Mouse (Mus musculus): ENCODE results near the gene Vamp1. TPM values are rescaled to one million over a fixed set of nuclear protein-coding genes. Genes with fewer than 3 reads are reported as not detected.

Gene Vamp1
- polyA plus RNA-seq, 1 experiment from 2014 or later: 3.3 TPM

DNA sequence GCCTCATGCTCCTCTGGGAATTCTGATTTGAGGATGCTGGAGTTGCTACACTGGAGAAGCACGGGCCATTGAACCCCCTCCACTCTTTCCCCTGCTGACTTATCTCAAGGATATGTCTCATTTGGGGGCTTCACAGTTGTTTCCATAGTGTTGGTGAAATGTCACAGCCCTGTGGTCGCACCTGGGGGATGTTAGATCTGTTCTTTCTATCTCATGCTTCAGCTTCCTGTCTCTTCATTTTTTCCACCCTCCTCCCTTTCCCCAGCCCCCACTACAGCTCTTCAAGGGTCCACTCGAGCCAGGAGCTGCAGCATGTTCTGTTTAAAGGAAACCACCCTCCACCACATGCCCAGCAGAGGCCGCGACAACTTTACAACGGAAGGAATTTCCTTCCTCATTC lies 23.0 kb downstream of the Vamp1 start:
- ATAC-seq (ENCODE audit: low FRiP score, low TSS enrichment) (no peak), DNase-seq (ENCODE audit: low spot score) (no peak)
- Histone ChIP-seq H3K27me3 (ENCODE audit: control insufficient read depth, insufficient read depth, low read length) (no peaks in the 10 kb centered on the region), H3K4me2 (replicated peaks; ENCODE audit: low read depth) (no peak overlapping the region), H3K4me3 (ENCODE audit: low read depth, low read length) (no peak overlapping the region), H3K9ac (ENCODE audit: low read length) (no peak overlapping the region), H3K36me3 (ENCODE audit: control insufficient read depth, insufficient read depth, low read length) (no peaks in the 10 kb centered on the region), H3K4me1 (replicated peaks; ENCODE audit: control insufficient read depth, insufficient read depth) (no peaks in the 10 kb centered on the region), H3K27ac (replicated peaks) (no peak overlapping the region), H3K9me3 (ENCODE audit: control insufficient read depth, low read length) (no peaks in the 10 kb centered on the region)
- no peak for TF ChIP-seq EP300 (optimal IDR thresholded peaks at IDR 0.05)
- TF ChIP-seq CTCF (IDR thresholded peaks at IDR 0.05; ENCODE audit: low read depth): no peak
- 56% methylated on average over 6 of the region's 6 CpGs for WGBS

GRCm38 (mm10) chr6:125239547-125239946 lies 24.2 kb downstream of the Vamp1 start:
- H3K27me3 ChIP-seq (ENCODE audit: control insufficient read depth, insufficient read depth, low read length): no peaks in the 10 kb centered on the region
- H3K4me2 ChIP-seq (replicated peaks; ENCODE audit: low read depth): no peak overlapping the region
- H3K4me1 ChIP-seq (replicated peaks; ENCODE audit: control insufficient read depth, insufficient read depth): no peaks in the 10 kb centered on the region
- H3K9me3 ChIP-seq (ENCODE audit: control insufficient read depth, low read length): no peaks in the 10 kb centered on the region
- no peaks in the 10 kb centered on the region for H3K36me3 ChIP-seq (ENCODE audit: control insufficient read depth, insufficient read depth, low read length)
- no peak overlapping the region for H3K4me3 ChIP-seq (ENCODE audit: low read depth, low read length)
- WGBS: 95% methylated on average over 5 of the region's 5 CpGs
- no peak overlapping the region for H3K27ac ChIP-seq (replicated peaks)
- DNase-seq (ENCODE audit: low spot score) (no peak), ATAC-seq (ENCODE audit: low FRiP score, low TSS enrichment) (no peak)
- H3K9ac ChIP-seq (ENCODE audit: low read length): no peak overlapping the region
- no peak for TF ChIP-seq EP300 (optimal IDR thresholded peaks at IDR 0.05)
- TF ChIP-seq CTCF (IDR thresholded peaks at IDR 0.05; ENCODE audit: low read depth): no peak

DNA sequence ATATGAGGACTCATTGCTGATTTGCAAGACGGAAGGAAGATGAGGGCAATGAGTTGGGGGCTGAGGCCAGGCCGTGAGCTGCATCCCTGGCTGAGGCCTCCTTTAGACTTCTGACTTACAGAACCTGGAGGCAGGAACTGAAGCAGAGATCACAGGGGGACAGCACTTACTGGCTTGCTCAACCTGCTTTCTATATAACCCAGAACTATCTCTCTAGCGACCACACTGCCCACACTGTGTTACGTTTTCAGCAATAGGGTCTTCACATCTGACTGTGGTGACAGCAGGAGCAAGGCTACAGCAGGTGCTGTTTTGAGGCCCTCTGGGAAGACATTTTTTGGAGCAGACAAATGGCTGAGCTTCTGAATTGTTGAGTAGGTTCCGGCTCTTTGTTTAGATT lies 25.3 kb downstream of the Vamp1 start:
- 76% methylated on average over 5 of the region's 5 CpGs for WGBS

GRCm38 (mm10) chr6:125241566-125241965 lies 26.2 kb downstream of the Vamp1 start:
- Histone ChIP-seq H3K4me3 (ENCODE audit: low read depth, low read length) (no peak overlapping the region), H3K9ac (ENCODE audit: low read length) (no peak overlapping the region), H3K27ac (replicated peaks) (no peak overlapping the region), H3K27me3 (ENCODE audit: control insufficient read depth, insufficient read depth, low read length) (no peaks in the 10 kb centered on the region), H3K36me3 (ENCODE audit: control insufficient read depth, insufficient read depth, low read length) (no peaks in the 10 kb centered on the region), H3K4me1 (replicated peaks; ENCODE audit: control insufficient read depth, insufficient read depth) (no peaks in the 10 kb centered on the region), H3K4me2 (replicated peaks; ENCODE audit: low read depth) (no peak overlapping the region), H3K9me3 (ENCODE audit: control insufficient read depth, low read length) (no peaks in the 10 kb centered on the region)
- 85% methylated on average over 8 of the region's 8 CpGs for whole genome bisulfite sequencing
- no peak for TF ChIP-seq CTCF (IDR thresholded peaks at IDR 0.05; ENCODE audit: low read depth)
- no peak for TF ChIP-seq EP300 (optimal IDR thresholded peaks at IDR 0.05)
- DNase-seq (ENCODE audit: low spot score): no peak
- ATAC-seq (ENCODE audit: low FRiP score, low TSS enrichment): no peak

More for the DNA sequence above, 25.3 kb downstream of the Vamp1 start:
- DNase-seq (ENCODE audit: low spot score): no peak
- no peak for ATAC-seq (ENCODE audit: low FRiP score, low TSS enrichment)
- Histone ChIP-seq H3K4me1 (replicated peaks; ENCODE audit: control insufficient read depth, insufficient read depth) (no peaks in the 10 kb centered on the region), H3K36me3 (ENCODE audit: control insufficient read depth, insufficient read depth, low read length) (no peaks in the 10 kb centered on the region), H3K4me3 (ENCODE audit: low read depth, low read length) (no peak overlapping the region), H3K9ac (ENCODE audit: low read length) (no peak overlapping the region), H3K4me2 (replicated peaks; ENCODE audit: low read depth) (no peak overlapping the region), H3K27me3 (ENCODE audit: control insufficient read depth, insufficient read depth, low read length) (no peaks in the 10 kb centered on the region), H3K27ac (replicated peaks) (no peak overlapping the region), H3K9me3 (ENCODE audit: control insufficient read depth, low read length) (no peaks in the 10 kb centered on the region)
- TF ChIP-seq CTCF (IDR thresholded peaks at IDR 0.05; ENCODE audit: low read depth) (no peak), EP300 (optimal IDR thresholded peaks at IDR 0.05) (no peak)

- H3K27ac ChIP-seq (replicated peaks): no peak overlapping the region
- no peak for ATAC-seq (ENCODE audit: low FRiP score, low TSS enrichment)
- H3K9me3 ChIP-seq (ENCODE audit: control insufficient read depth, low read length): no peaks in the 10 kb centered on the region
- H3K27me3 ChIP-seq (ENCODE audit: control insufficient read depth, insufficient read depth, low read length): no peaks in the 10 kb centered on the region
- H3K36me3 ChIP-seq (ENCODE audit: control insufficient read depth, insufficient read depth, low read length): no peaks in the 10 kb centered on the region
- DNase-seq (ENCODE audit: low spot score): no peak
- H3K9ac ChIP-seq (ENCODE audit: low read length): no peak overlapping the region
- no peak overlapping the region for H3K4me3 ChIP-seq (ENCODE audit: low read depth, low read length)
- TF ChIP-seq EP300 (optimal IDR thresholded peaks at IDR 0.05) (no peak), CTCF (IDR thresholded peaks at IDR 0.05; ENCODE audit: low read depth) (no peak)
- 44% methylated on average over 1 of the region's 1 CpGs for WGBS
- H3K4me1 ChIP-seq (replicated peaks; ENCODE audit: control insufficient read depth, insufficient read depth): no peaks in the 10 kb centered on the region
- H3K4me2 ChIP-seq (replicated peaks; ENCODE audit: low read depth): no peak overlapping the region
These were observed 29.2 kb downstream of the Vamp1 start for GRCm38 (mm10) chr6:125244551-125244950.

DNA sequence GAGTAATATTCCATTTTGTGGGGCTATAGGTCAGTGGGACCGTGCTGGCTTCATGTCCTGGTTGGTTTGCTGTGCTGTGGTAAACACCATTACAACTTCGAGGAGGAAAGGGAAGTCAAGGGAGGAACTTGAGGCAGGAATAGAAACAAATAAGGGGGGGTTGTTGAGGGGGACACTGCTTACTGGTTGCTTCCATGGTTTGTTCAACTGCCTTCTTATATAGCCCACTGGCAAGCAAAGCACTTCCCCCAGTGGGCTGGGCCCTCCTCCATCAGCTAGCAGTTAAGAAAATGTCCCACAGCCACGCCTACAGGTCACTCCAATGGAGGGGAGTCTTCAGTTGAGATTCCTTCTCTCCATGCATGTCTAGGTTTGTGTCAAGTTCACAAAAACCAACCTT lies 36.9 kb downstream of the Vamp1 start:
- Histone ChIP-seq H3K27ac (replicated peaks) (no peak overlapping the region), H3K9ac (ENCODE audit: low read length) (no peak overlapping the region), H3K36me3 (ENCODE audit: control insufficient read depth, insufficient read depth, low read length) (no peaks in the 10 kb centered on the region), H3K4me1 (replicated peaks; ENCODE audit: control insufficient read depth, insufficient read depth) (no peaks in the 10 kb centered on the region), H3K9me3 (ENCODE audit: control insufficient read depth, low read length) (no peaks in the 10 kb centered on the region), H3K4me3 (ENCODE audit: low read depth, low read length) (no peak overlapping the region), H3K27me3 (ENCODE audit: control insufficient read depth, insufficient read depth, low read length) (no peaks in the 10 kb centered on the region), H3K4me2 (replicated peaks; ENCODE audit: low read depth) (no peak overlapping the region)
- DNase-seq (ENCODE audit: low spot score) (no peak), ATAC-seq (ENCODE audit: low FRiP score, low TSS enrichment) (no peak)
- TF ChIP-seq CTCF (IDR thresholded peaks at IDR 0.05; ENCODE audit: low read depth) (no peak), EP300 (optimal IDR thresholded peaks at IDR 0.05) (no peak)
- 76% methylated on average over 3 of the region's 3 CpGs for WGBS
